ENCODE assay signal across 27 mouse cellular contexts in the genomic region with DNA sequence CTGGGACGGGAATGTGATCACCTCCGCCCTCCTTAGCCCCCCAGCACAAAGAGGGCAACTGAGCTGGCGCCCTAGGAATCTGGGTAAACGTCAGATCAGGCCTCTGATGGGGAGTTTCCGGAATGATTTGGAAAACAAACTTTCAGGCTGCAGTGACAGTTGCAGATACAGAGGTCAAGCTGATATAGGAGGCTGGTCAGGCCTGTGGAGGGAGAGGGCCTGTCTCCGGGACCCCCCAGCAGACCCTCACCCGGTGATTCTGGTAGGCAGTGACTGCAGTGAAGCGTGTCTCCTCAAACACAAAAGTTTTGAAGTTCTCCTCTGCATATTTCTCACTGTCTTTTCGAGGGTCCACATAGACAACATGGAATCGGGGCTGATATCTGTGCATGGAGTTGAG. TPM values are rescaled to one million over a fixed set of nuclear protein-coding genes. Genes with fewer than 3 reads are reported as not detected.
DNase-seq lines count a peak whose midpoint lies in the region; ATAC-seq and TF ChIP-seq lines count a peak whose summit lies in the region.
"Had no signal": no experiment of that assay in that cellular context is flagged by ENCODE, and none has a peak within 500 bp of the region (broad histone marks: within the 10 kb centered on the region; RNA-seq: fewer than 3 reads in every experiment).

No protein-coding gene starts in this region.

- TF ChIP-seq EP300 in ES-Bruce4 (IDR thresholded peaks at IDR 0.05; ENCODE audit: insufficient read depth, low read depth, low read length) = no peak

- TF ChIP-seq POLR2A in ES-Bruce4 (IDR thresholded peaks at IDR 0.05; ENCODE audit: insufficient read depth, low read length) = no peak

- peaks cover 89% of the 10 kb centered on the region for H3K27me3 ChIP-seq in lung, embryonic 14.5 days (ENCODE audit: insufficient read depth, low read length)
- H3K27me3 ChIP-seq in ES-Bruce4 (ENCODE audit: control insufficient read depth, insufficient read depth, low read length, poor library complexity, severe bottlenecking) = peaks cover 61% of the 10 kb centered on the region
- H3K27me3 ChIP-seq in embryonic facial prominence, embryonic 14.5 days (replicated peaks; ENCODE audit: control insufficient read depth, insufficient read depth, low read length) = peaks cover 89% of the 10 kb centered on the region
- peaks cover 95% of the 10 kb centered on the region for H3K27me3 ChIP-seq in limb, embryonic 12.5 days
- H3K27me3 ChIP-seq: CH12.LX had no signal

- peak overlapping the region; percentile 86 for H3K4me2 ChIP-seq in lung, embryonic 14.5 days
- peak overlapping the region; percentile 87 for H3K4me2 ChIP-seq in embryonic facial prominence, embryonic 14.5 days (ENCODE audit: low read depth, low read length)
- H3K4me2 ChIP-seq in limb, embryonic 12.5 days = peak overlapping the region; percentile 62; the same call in 1 of the 2 replicates

- intact Hi-C loops in left cerebral cortex, postnatal 25 days (cut with DNase I) = no loop called here

- H3K9me3 ChIP-seq in lung, embryonic 14.5 days (ENCODE audit: low read depth, low read length) = no peaks in the 10 kb centered on the region
- H3K9me3 ChIP-seq in ES-Bruce4 (replicated peaks; ENCODE audit: control insufficient read depth, insufficient read depth, low read length, poor library complexity, severe bottlenecking) = no peaks in the 10 kb centered on the region
- no peaks in the 10 kb centered on the region for H3K9me3 ChIP-seq in embryonic facial prominence, embryonic 14.5 days (ENCODE audit: control insufficient read depth, low read length)
- H3K9me3 ChIP-seq in limb, embryonic 12.5 days = no peaks in the 10 kb centered on the region
- H3K9me3 ChIP-seq: forebrain, embryonic 10.5 days; neural tube, embryonic 15.5 days; stomach, embryonic 15.5 days had no signal

- TF ChIP-seq CTCF in lung, embryonic 14.5 days (IDR thresholded peaks at IDR 0.05; ENCODE audit: low read depth) = no peak
- TF ChIP-seq CTCF in ES-Bruce4 (IDR thresholded peaks at IDR 0.05; ENCODE audit: low read depth, low read length) = no peak

- peak overlapping the region; percentile 59 for H3K4me3 ChIP-seq in lung, embryonic 14.5 days (ENCODE audit: low read depth, low read length)
- peak overlapping the region; percentile 52 for H3K4me3 ChIP-seq in ES-Bruce4 (ENCODE audit: low read depth, low read length)
- H3K4me3 ChIP-seq in embryonic facial prominence, embryonic 14.5 days (ENCODE audit: low read depth, low read length) = peak overlapping the region; percentile 37
- peak overlapping the region; percentile 4; the same call in 1 of the 2 replicates for H3K4me3 ChIP-seq in limb, embryonic 12.5 days (replicated peaks)
- H3K4me3 ChIP-seq: myocyte had no signal

- 33% methylated on average over 10 of the region's 10 CpGs for WGBS in lung, embryonic 14.5 days
- WGBS in embryonic facial prominence, embryonic 14.5 days = 35% methylated on average over 9 of the region's 10 CpGs
- WGBS in limb, embryonic 12.5 days = 14% methylated on average over 10 of the region's 10 CpGs

- H3K27ac ChIP-seq in lung, embryonic 14.5 days (ENCODE audit: low read depth) = no peak overlapping the region
- no peak overlapping the region for H3K27ac ChIP-seq in ES-Bruce4 (ENCODE audit: insufficient read depth, low read length)
- no peak overlapping the region for H3K27ac ChIP-seq in embryonic facial prominence, embryonic 14.5 days (replicated peaks; ENCODE audit: low read depth, low read length)
- no peak overlapping the region for H3K27ac ChIP-seq in limb, embryonic 12.5 days
- H3K27ac ChIP-seq: neural tube, embryonic 15.5 days; stomach, embryonic 15.5 days had no signal

- H3K9ac ChIP-seq in lung, embryonic 14.5 days = peak overlapping the region; percentile 40
- H3K9ac ChIP-seq in ES-Bruce4 (ENCODE audit: low read depth, poor library complexity, severe bottlenecking) = no peak overlapping the region
- 0 out of 2 replicates have a peak overlapping the region, but pooled peaks have one; percentile 47 for H3K9ac ChIP-seq in embryonic facial prominence, embryonic 14.5 days (ENCODE audit: low read depth, low read length)
- H3K9ac ChIP-seq in limb, embryonic 12.5 days (replicated peaks) = no peak overlapping the region
- H3K9ac ChIP-seq: neural tube, embryonic 15.5 days; stomach, embryonic 15.5 days had no signal

- 0 out of 2 replicates have a peak, but pooled peaks cover 5% of the 10 kb centered on the region for H3K4me1 ChIP-seq in lung, embryonic 14.5 days (ENCODE audit: insufficient read depth)
- no peaks in the 10 kb centered on the region for H3K4me1 ChIP-seq in ES-Bruce4 (ENCODE audit: control insufficient read depth, insufficient read depth, low read length)
- peaks cover 28% of the 10 kb centered on the region for H3K4me1 ChIP-seq in embryonic facial prominence, embryonic 14.5 days (ENCODE audit: control insufficient read depth, insufficient read depth, low read length)
- H3K4me1 ChIP-seq in limb, embryonic 12.5 days (replicated peaks) = peaks cover 40% of the 10 kb centered on the region

- no peak for ATAC-seq in lung, embryonic 14.5 days (ENCODE audit: insufficient read depth)
- no peak for ATAC-seq in embryonic facial prominence, embryonic 14.5 days (ENCODE audit: low read depth)
- no peak for ATAC-seq in limb, embryonic 12.5 days (ENCODE audit: insufficient number of reproducible peaks, insufficient read depth, low FRiP score, low TSS enrichment, low read depth)
- ATAC-seq: activated CD4-positive, CD25-positive, alpha-beta regulatory T cell, adult 4 months; forebrain, embryonic 16.5 days; inflammation-experienced regulatory T-cells, adult 6 months had no signal

- DNase-seq in lung, embryonic 14.5 days = no peak
- no peak for DNase-seq in lung, postnatal 36 days
- no peak for DNase-seq in embryonic facial prominence, embryonic 14.5 days (ENCODE audit: low spot score)
- no peak for DNase-seq in right cerebral cortex, postnatal 10 days (ENCODE audit: low spot score in 2 of 2)
- no peak for DNase-seq in layer of hippocampus, postnatal 25 days (ENCODE audit: extremely low spot score in 1 of 2, low spot score in 1 of 2)
- no peak for DNase-seq in left cerebral cortex, postnatal 25 days (ENCODE audit: low spot score in 2 of 2)
- DNase-seq: adrenal gland, adult 8-10 months; cerebellum, adult 11-12 months; cerebellum, postnatal 10 days; gastrocnemius, postnatal 14 days; kidney, adult 2 months; kidney, postnatal 10 days; lung, postnatal 10 days; right cerebral cortex, adult 18-20 months; thymus, postnatal 36 days had no signal

- H3K36me3 ChIP-seq in lung, embryonic 14.5 days (ENCODE audit: insufficient read depth) = no peaks in the 10 kb centered on the region; the same call in 1 of the 2 replicates
- H3K36me3 ChIP-seq in ES-Bruce4 (ENCODE audit: control insufficient read depth, insufficient read depth, low read length, poor library complexity, severe bottlenecking) = no peaks in the 10 kb centered on the region
- no peaks in the 10 kb centered on the region for H3K36me3 ChIP-seq in embryonic facial prominence, embryonic 14.5 days (ENCODE audit: control insufficient read depth, insufficient read depth, low read length)
- H3K36me3 ChIP-seq in limb, embryonic 12.5 days = no peaks in the 10 kb centered on the region
- H3K36me3 ChIP-seq: forebrain, embryonic 10.5 days; neural tube, embryonic 15.5 days; stomach, embryonic 15.5 days had no signal

RNA-seq across cellular contexts. Expression of a gene that starts 7.3 kb away (rescaled TPM):
- polyA plus RNA-seq in lung, embryonic 14.5 days (2014; fragmentation: Nextera tagmentation; extraction: Ambion mirVana) = 12.0 and 15.8 TPM in 2 replicates
- polyA plus RNA-seq in ES-Bruce4 (2011; ENCODE audit: insufficient read depth, insufficient read length, low read depth, missing spikeins) = 0.29 TPM in 1 of 2 replicates, not detected in the other
- 10.5 and 12.4 TPM in 2 replicates for polyA plus RNA-seq in embryonic facial prominence, embryonic 14.5 days (2014; fragmentation: Nextera tagmentation; extraction: Ambion mirVana)
- polyA plus RNA-seq in limb, embryonic 12.5 days (2016; fragmentation: Nextera tagmentation; extraction: Ambion mirVana) = 9.4 and 11.2 TPM in 2 replicates
- total RNA-seq in layer of hippocampus, postnatal 25 days (2021) = under 1 TPM; 0.77 to 0.91 TPM
- total RNA-seq in left cerebral cortex, postnatal 25 days (2021) = 1 to 10 TPM in 1 of 2 experiments, under 1 TPM in 1; 0.96 to 1.5 TPM
- total RNA-seq: adrenal gland, adult 8-10 months; liver, adult 2 months; megakaryocyte, adult 5-6 weeks had no signal
- polyA plus RNA-seq: activated CD4-positive, CD25-positive, alpha-beta regulatory T cell, adult 4 months; inflammation-experienced regulatory T-cells, adult 6 months had no signal

RNA-seq across cellular contexts. Expression of a gene that starts 39.0 kb away (rescaled TPM):
- polyA plus RNA-seq in lung, embryonic 14.5 days (2014; fragmentation: Nextera tagmentation; extraction: Ambion mirVana) = 3.8 and 4.1 TPM in 2 replicates
- not detected in 2 replicates for polyA plus RNA-seq in ES-Bruce4 (2011; ENCODE audit: insufficient read depth, insufficient read length, low read depth, missing spikeins)
- polyA plus RNA-seq in embryonic facial prominence, embryonic 14.5 days (2014; fragmentation: Nextera tagmentation; extraction: Ambion mirVana) = 3.0 and 3.1 TPM in 2 replicates
- polyA plus RNA-seq in limb, embryonic 12.5 days (2016; fragmentation: Nextera tagmentation; extraction: Ambion mirVana) = 3.9 and 4.3 TPM in 2 replicates
- 1 to 10 TPM; 1.2 TPM for total RNA-seq in layer of hippocampus, postnatal 25 days (2021)
- total RNA-seq in left cerebral cortex, postnatal 25 days (2021) = 1 to 10 TPM; 1.4 to 2.6 TPM
- total RNA-seq: adrenal gland, adult 8-10 months; CH12.LX; gastrocnemius, postnatal 14 days; liver, adult 2 months had no signal
- polyA plus RNA-seq: activated CD4-positive, CD25-positive, alpha-beta regulatory T cell, adult 4 months; inflammation-experienced regulatory T-cells, adult 6 months; liver, adult 2 months had no signal

RNA-seq across cellular contexts. Expression of a gene that starts 43.1 kb away (rescaled TPM):
- polyA plus RNA-seq in lung, embryonic 14.5 days (2014; fragmentation: Nextera tagmentation; extraction: Ambion mirVana) = 1.2 and 1.7 TPM in 2 replicates
- polyA plus RNA-seq in ES-Bruce4 (2011; ENCODE audit: insufficient read depth, insufficient read length, low read depth, missing spikeins) = not detected in 2 replicates
- 2.4 and 2.6 TPM in 2 replicates for polyA plus RNA-seq in embryonic facial prominence, embryonic 14.5 days (2014; fragmentation: Nextera tagmentation; extraction: Ambion mirVana)
- 5.2 and 6.8 TPM in 2 replicates for polyA plus RNA-seq in limb, embryonic 12.5 days (2016; fragmentation: Nextera tagmentation; extraction: Ambion mirVana)
- total RNA-seq in layer of hippocampus, postnatal 25 days (2021) = 100 to 1,000 TPM; 179 to 190 TPM
- 100 to 1,000 TPM; 258 to 268 TPM for total RNA-seq in left cerebral cortex, postnatal 25 days (2021)
- total RNA-seq: liver, adult 2 months had no signal
- polyA plus RNA-seq: activated CD4-positive, CD25-positive, alpha-beta regulatory T cell, adult 4 months; inflammation-experienced regulatory T-cells, adult 6 months; liver, adult 2 months had no signal

RNA-seq across cellular contexts. Expression of a gene that starts 46.6 kb away (rescaled TPM):
- 19.3 and 20.1 TPM in 2 replicates for polyA plus RNA-seq in lung, embryonic 14.5 days (2014; fragmentation: Nextera tagmentation; extraction: Ambion mirVana)
- polyA plus RNA-seq in ES-Bruce4 (2011; ENCODE audit: insufficient read depth, insufficient read length, low read depth, missing spikeins) = 1.8 and 5.2 TPM in 2 replicates
- polyA plus RNA-seq in embryonic facial prominence, embryonic 14.5 days (2014; fragmentation: Nextera tagmentation; extraction: Ambion mirVana) = 34.1 and 43.5 TPM in 2 replicates
- polyA plus RNA-seq in limb, embryonic 12.5 days (2016; fragmentation: Nextera tagmentation; extraction: Ambion mirVana) = 31.7 and 34.2 TPM in 2 replicates
- total RNA-seq in layer of hippocampus, postnatal 25 days (2021) = 100 to 1,000 TPM; 600 to 645 TPM
- 100 to 1,000 TPM; 961 to 977 TPM for total RNA-seq in left cerebral cortex, postnatal 25 days (2021)

Comparison
In these comparisons a context has a peak if more than half of its experiments do, and no peak if none do; other contexts are left out.
1. H3K4me3 ChIP-seq: peak in every context shown above with its lines; median percentile 59 in lung, embryonic 14.5 days; 52 in ES-Bruce4; 37 in embryonic facial prominence, embryonic 14.5 days; 4 in limb, embryonic 12.5 days.
2. H3K9ac ChIP-seq: peak in lung, embryonic 14.5 days (single experiment) and embryonic facial prominence, embryonic 14.5 days (single experiment); none in ES-Bruce4 (single experiment) and limb, embryonic 12.5 days (single experiment).
3. Peak in every context shown above with its lines, with median percentiles within 50 percentile points of each other: H3K4me2 ChIP-seq.